14 mouse cellular contexts compared by ENCODE assay signal in the genomic region with DNA sequence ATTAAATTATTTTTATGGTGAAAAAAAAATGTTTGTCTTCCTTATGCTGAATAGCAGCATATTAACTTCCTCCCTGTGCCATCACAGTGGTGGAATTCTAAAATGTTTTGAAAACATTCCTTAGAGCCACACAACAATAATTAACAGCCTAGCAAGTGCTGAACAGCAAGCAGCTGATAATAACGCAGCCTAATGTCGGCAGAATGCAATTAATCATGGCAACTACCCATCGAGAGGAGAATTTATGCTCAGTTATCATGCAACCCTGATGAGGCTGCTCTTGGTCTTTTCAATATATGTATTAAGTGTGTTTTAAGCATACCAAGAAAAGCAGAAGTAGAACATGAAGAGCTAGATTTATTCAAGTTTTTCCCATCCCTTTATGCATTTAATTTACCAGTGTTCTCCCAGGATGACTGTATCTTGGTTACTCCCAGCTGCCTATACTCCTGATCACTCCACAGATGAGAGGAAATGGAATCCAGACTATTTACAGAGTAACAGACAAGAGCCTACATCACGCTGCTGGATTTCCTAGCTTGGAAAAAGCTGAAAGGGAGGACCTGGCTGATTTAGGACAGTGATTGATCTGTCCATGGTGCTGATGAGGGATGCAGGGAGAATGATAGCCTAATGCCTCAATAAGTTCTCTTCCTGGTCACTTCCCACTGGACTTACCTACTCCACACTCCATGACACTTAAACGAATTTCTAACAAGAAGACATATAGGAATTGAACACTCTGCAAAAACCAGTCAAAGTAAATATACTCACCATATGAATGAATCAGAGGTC.
A peak's percentile ranks its signal among the peaks of the same experiment; 100 is the strongest.
DNase-seq lines count a peak whose midpoint lies in the region; ATAC-seq lines count a peak whose summit lies in the region.
"Had no signal": no experiment of that assay in that cellular context is flagged by ENCODE, and none has a peak within 500 bp of the region (broad histone marks: within the 10 kb centered on the region; RNA-seq: fewer than 3 reads in every experiment).

No protein-coding gene starts in this region.

- H3K4me3 ChIP-seq in kidney, embryonic 16.5 days (ENCODE audit: low read length): no peak overlapping the region
- H3K4me3 ChIP-seq in neural tube, embryonic 14.5 days (ENCODE audit: low read depth, low read length): no peak overlapping the region
- H3K4me3 ChIP-seq: forebrain, embryonic 12.5 days; megakaryocyte, embryonic 14.5 days; neural tube, embryonic 12.5 days had no signal

- H3K36me3 ChIP-seq in kidney, embryonic 16.5 days (ENCODE audit: insufficient read depth, low read length): no peaks in the 10 kb centered on the region
- no peaks in the 10 kb centered on the region for H3K36me3 ChIP-seq in neural tube, embryonic 14.5 days (ENCODE audit: control insufficient read depth, insufficient read depth, low read length)
- H3K36me3 ChIP-seq: forebrain, embryonic 12.5 days; neural tube, embryonic 12.5 days had no signal

- H3K9me3 ChIP-seq in kidney, embryonic 16.5 days (ENCODE audit: low read length): no peaks in the 10 kb centered on the region
- H3K9me3 ChIP-seq in neural tube, embryonic 14.5 days (ENCODE audit: control insufficient read depth, low read length): no peaks in the 10 kb centered on the region
- H3K9me3 ChIP-seq: forebrain, embryonic 12.5 days; megakaryocyte, embryonic 14.5 days; neural tube, embryonic 12.5 days had no signal

- no peak overlapping the region for H3K27ac ChIP-seq in kidney, embryonic 16.5 days (ENCODE audit: low read length)
- H3K27ac ChIP-seq in neural tube, embryonic 14.5 days (ENCODE audit: low read depth, low read length): no peak overlapping the region
- H3K27ac ChIP-seq: forebrain, embryonic 12.5 days; liver, embryonic 14.5 days; neural tube, embryonic 12.5 days had no signal

- H3K27me3 ChIP-seq in kidney, embryonic 16.5 days (ENCODE audit: insufficient read depth, low read length): no peaks in the 10 kb centered on the region
- no peaks in the 10 kb centered on the region for H3K27me3 ChIP-seq in neural tube, embryonic 14.5 days (ENCODE audit: control insufficient read depth, insufficient read depth, low read length)
- H3K27me3 ChIP-seq: forebrain, embryonic 12.5 days; megakaryocyte, embryonic 14.5 days; neural tube, embryonic 12.5 days had no signal

- H3K4me1 ChIP-seq in kidney, embryonic 16.5 days (ENCODE audit: insufficient read depth, low read length): no peaks in the 10 kb centered on the region
- no peaks in the 10 kb centered on the region; the same call in 1 of the 2 replicates for H3K4me1 ChIP-seq in neural tube, embryonic 14.5 days (ENCODE audit: control insufficient read depth, insufficient read depth, low read length)
- H3K4me1 ChIP-seq: forebrain, embryonic 12.5 days; megakaryocyte, embryonic 14.5 days; neural tube, embryonic 12.5 days had no signal

- WGBS in kidney, embryonic 16.5 days: 50% methylated on average over 5 of the region's 5 CpGs
- 30% methylated on average over 5 of the region's 5 CpGs for WGBS in neural tube, embryonic 14.5 days

- no peak overlapping the region for H3K9ac ChIP-seq in kidney, embryonic 16.5 days (replicated peaks; ENCODE audit: low read length)
- H3K9ac ChIP-seq in neural tube, embryonic 14.5 days (replicated peaks; ENCODE audit: low read depth, low read length): no peak overlapping the region
- H3K9ac ChIP-seq: forebrain, embryonic 12.5 days; liver, embryonic 14.5 days; neural tube, embryonic 12.5 days had no signal

- no peak overlapping the region for H3K4me2 ChIP-seq in kidney, embryonic 16.5 days (replicated peaks; ENCODE audit: low read depth, low read length)
- H3K4me2 ChIP-seq in neural tube, embryonic 14.5 days (ENCODE audit: low read depth, low read length): no peak overlapping the region
- H3K4me2 ChIP-seq: forebrain, embryonic 12.5 days; heart, embryonic 11.5 days; neural tube, embryonic 12.5 days had no signal

- ATAC-seq in kidney, embryonic 16.5 days (ENCODE audit: low FRiP score, low TSS enrichment): no peak
- ATAC-seq in neural tube, embryonic 14.5 days (ENCODE audit: low read depth): peak; percentile 38; the same call in 1 of the 2 replicates
- ATAC-seq: intestine, embryonic 16.5 days had no signal

- DNase-seq in kidney, postnatal 4 days: peak; percentile 23 to 32
- peak; percentile 48 for DNase-seq in NIH3T3 (ENCODE audit: low read depth)
- peak; percentile 64 for DNase-seq in embryo, embryonic 10.5 days (ENCODE audit: low spot score)
- DNase-seq in urinary bladder, postnatal 4 days (ENCODE audit: low spot score in 2 of 2): no peak
- DNase-seq in heart, adult 8-10 months (ENCODE audit: low spot score): no peak
- DNase-seq: layer of hippocampus, postnatal 36 days had no signal

Comparison
In these comparisons a context has a peak if more than half of its experiments do, and no peak if none do; other contexts are left out.
1. DNase-seq: peak in kidney, postnatal 4 days (2 of 2), NIH3T3 (single experiment) and embryo, embryonic 10.5 days (single experiment); none in urinary bladder, postnatal 4 days (0 of 2) and heart, adult 8-10 months (single experiment).